In the genomic region with DNA sequence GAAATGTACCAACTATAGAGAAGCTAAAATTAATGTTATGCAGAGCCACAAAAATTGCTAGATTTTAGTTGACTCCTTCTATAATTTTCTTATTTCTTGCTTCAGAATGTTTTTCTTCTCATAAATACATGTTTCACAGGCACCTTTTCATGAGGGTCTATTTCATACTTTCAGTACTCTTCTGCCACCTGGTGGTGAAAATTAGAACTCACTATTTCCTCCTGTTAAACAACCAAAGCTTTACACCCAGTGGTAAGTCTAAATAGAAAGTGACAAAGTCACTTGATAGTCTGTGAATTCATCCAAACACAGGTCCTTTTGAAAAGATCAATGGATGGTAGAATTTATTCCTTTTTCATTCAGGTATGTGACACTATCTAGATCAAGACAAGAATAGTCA, we compare ENCODE assay signal across 8 mouse cellular contexts. TPM values are rescaled to one million over a fixed set of nuclear protein-coding genes. Genes with fewer than 3 reads are reported as not detected.
DNase-seq lines count a peak whose midpoint lies in the region; ATAC-seq lines count a peak whose summit lies in the region.

No protein-coding gene starts in this region.

- H3K27ac ChIP-seq in heart, embryonic 10.5 days: no peak overlapping the region
- H3K27ac ChIP-seq in neural tube, embryonic 12.5 days: no peak overlapping the region

- H3K36me3 ChIP-seq in heart, embryonic 10.5 days: no peaks in the 10 kb centered on the region
- no peaks in the 10 kb centered on the region for H3K36me3 ChIP-seq in neural tube, embryonic 12.5 days

- H3K9me3 ChIP-seq in heart, embryonic 10.5 days: no peaks in the 10 kb centered on the region
- H3K9me3 ChIP-seq in neural tube, embryonic 12.5 days: no peaks in the 10 kb centered on the region

- H3K4me1 ChIP-seq in heart, embryonic 10.5 days: no peaks in the 10 kb centered on the region
- no peaks in the 10 kb centered on the region for H3K4me1 ChIP-seq in neural tube, embryonic 12.5 days

- peak; percentile 15 to 67 for DNase-seq in heart, adult 18-20 months
- DNase-seq in heart, embryonic 10.5 days (ENCODE audit: low spot score): no peak
- peak; percentile 12 to 34 for DNase-seq in spleen, postnatal 36 days (ENCODE audit: low spot score in 2 of 2)
- DNase-seq in spleen, postnatal 14 days (ENCODE audit: low spot score in 2 of 2): no peak
- peak; percentile 75 to 90 for DNase-seq in cerebellum, postnatal 10 days
- DNase-seq in kidney, postnatal 36 days: peak; percentile 47 to 62
- no peak for DNase-seq in gastrocnemius, adult 8-10 months (ENCODE audit: low spot score in 2 of 2)

- no peak overlapping the region for H3K4me2 ChIP-seq in neural tube, embryonic 12.5 days (replicated peaks)

- ATAC-seq in neural tube, embryonic 12.5 days (ENCODE audit: low FRiP score, low read depth): peak; percentile 66; the same call in 1 of the 2 replicates

- no peaks in the 10 kb centered on the region for H3K27me3 ChIP-seq in heart, embryonic 10.5 days (ENCODE audit: insufficient read depth, poor library complexity, severe bottlenecking)
- H3K27me3 ChIP-seq in neural tube, embryonic 12.5 days (replicated peaks): no peaks in the 10 kb centered on the region

- no peak overlapping the region for H3K9ac ChIP-seq in neural tube, embryonic 12.5 days

- H3K4me3 ChIP-seq in heart, embryonic 10.5 days: no peak overlapping the region
- no peak overlapping the region for H3K4me3 ChIP-seq in neural tube, embryonic 12.5 days

RNA-seq across cellular contexts. Expression of a gene that starts 43.2 kb away (rescaled TPM):
- total RNA-seq in heart, adult 18-20 months (2021): 10 to 100 TPM; 41.4 to 43.3 TPM
- polyA plus RNA-seq in heart, embryonic 10.5 days (2016; fragmentation: Nextera tagmentation; extraction: Ambion mirVana): 23.1 and 23.2 TPM in 2 replicates
- polyA plus RNA-seq in neural tube, embryonic 12.5 days (2016; fragmentation: Nextera tagmentation; extraction: Ambion mirVana): 32.1 and 33.1 TPM in 2 replicates
- total RNA-seq in gastrocnemius, adult 8-10 months (2022): 10 to 100 TPM; 31.2 to 40.7 (median 32.3) TPM

RNA-seq across cellular contexts. Expression of a gene that starts 54.2 kb away (rescaled TPM):
- 100 to 1,000 TPM; 136 to 151 TPM for total RNA-seq in heart, adult 18-20 months (2021)
- 48.8 and 53.7 TPM in 2 replicates for polyA plus RNA-seq in heart, embryonic 10.5 days (2016; fragmentation: Nextera tagmentation; extraction: Ambion mirVana)
- 93.3 and 103 TPM in 2 replicates for polyA plus RNA-seq in neural tube, embryonic 12.5 days (2016; fragmentation: Nextera tagmentation; extraction: Ambion mirVana)
- 100 to 1,000 TPM; 152 to 185 (median 171) TPM for total RNA-seq in gastrocnemius, adult 8-10 months (2022)

Comparison
In these comparisons a context has a peak if more than half of its experiments do, and no peak if none do; other contexts are left out.
1. DNase-seq: peak in heart, adult 18-20 months (2 of 2), spleen, postnatal 36 days (2 of 2), cerebellum, postnatal 10 days (2 of 2) and kidney, postnatal 36 days (2 of 2); none in heart, embryonic 10.5 days (single experiment), spleen, postnatal 14 days (0 of 2) and gastrocnemius, adult 8-10 months (0 of 2).